Mouse (Mus musculus) right cerebral cortex, postnatal 25 days (tissue): ENCODE measurements around the gene Pla2g2f.
A peak's percentile ranks its signal among the peaks of the same experiment; 100 is the strongest.

ENCODE experiments used
- DNase-seq: peaks from one replicate; pipeline ENCODE4 v3.0.0; 2022

Gene Pla2g2f

GRCm38 (mm10) chr4:138757416-138757815 lies at the start of gene Pla2g2f:
Gene Pla2g2f (minus strand): TSS chr4:138757626.
- DNase-seq, result no peak

GRCm38 (mm10) chr4:138806920-138807541 lies 49.6 kb upstream of the Pla2g2f start:
- DNase-seq, result no peak

- no peak for DNase-seq
Observed at GRCm38 (mm10) chr4:138806160-138806559, 48.7 kb upstream of the Pla2g2f start.

GRCm38 (mm10) chr4:138805248-138805647 lies 47.8 kb upstream of the Pla2g2f start:
- no peak for DNase-seq

GRCm38 (mm10) chr4:138802917-138803316 lies 45.5 kb upstream of the Pla2g2f start:
- no peak for DNase-seq

- DNase-seq, result peak; percentile 54
Observed at GRCm38 (mm10) chr4:138801631-138802030, 44.2 kb upstream of the Pla2g2f start.

GRCm38 (mm10) chr4:138800134-138800744 lies 42.8 kb upstream of the Pla2g2f start:
- DNase-seq, result no peak

GRCm38 (mm10) chr4:138797217-138797570 lies 39.8 kb upstream of the Pla2g2f start:
- DNase-seq, result no peak

GRCm38 (mm10) chr4:138796513-138797216 lies 39.2 kb upstream of the Pla2g2f start:
- DNase-seq, result no peak

GRCm38 (mm10) chr4:138794344-138794743 lies 36.9 kb upstream of the Pla2g2f start:
- no peak for DNase-seq

GRCm38 (mm10) chr4:138793276-138793675 lies 35.9 kb upstream of the Pla2g2f start:
- peak; percentile 65 for DNase-seq

GRCm38 (mm10) chr4:138792599-138792998 lies 35.2 kb upstream of the Pla2g2f start:
- no peak for DNase-seq

GRCm38 (mm10) chr4:138791452-138791851 lies 34.0 kb upstream of the Pla2g2f start:
- DNase-seq, result no peak

- no peak for DNase-seq
Observed at GRCm38 (mm10) chr4:138788381-138788780, 31.0 kb upstream of the Pla2g2f start.

- DNase-seq, result no peak
Observed at GRCm38 (mm10) chr4:138786141-138786540, 28.7 kb upstream of the Pla2g2f start.

- DNase-seq, result no peak
Observed at GRCm38 (mm10) chr4:138785721-138786120, 28.3 kb upstream of the Pla2g2f start.

- peak; percentile 66 for DNase-seq
Observed at GRCm38 (mm10) chr4:138782098-138782497, 24.7 kb upstream of the Pla2g2f start.

GRCm38 (mm10) chr4:138780300-138780699 lies 22.9 kb upstream of the Pla2g2f start:
- DNase-seq, result no peak

GRCm38 (mm10) chr4:138777417-138778407 lies 20.3 kb upstream of the Pla2g2f start:
- no peak for DNase-seq

- no peak for DNase-seq
Observed at GRCm38 (mm10) chr4:138775435-138775834, 18.0 kb upstream of the Pla2g2f start, which contains the start of gene Pla2g2d. Gene Pla2g2d (plus strand): TSS chr4:138775735.

GRCm38 (mm10) chr4:138772386-138772785 lies 15.0 kb upstream of the Pla2g2f start:
- no peak for DNase-seq

GRCm38 (mm10) chr4:138771970-138772369 lies 14.5 kb upstream of the Pla2g2f start:
- DNase-seq, result no peak

GRCm38 (mm10) chr4:138762266-138762665 lies 4.8 kb upstream of the Pla2g2f start:
- DNase-seq, result no peak
